Mouse (Mus musculus) liver, adult 2 months (tissue): ENCODE measurements around the gene Psmb9. TPM values are rescaled to one million over a fixed set of nuclear protein-coding genes. Genes with fewer than 3 reads are reported as not detected.

Source experiments
- DNase-seq: peaks from one replicate; pipeline ENCODE4 v3.0.0-alpha.2; 2011; ENCODE audit warnings: low read depth, low spot score; ENCODE audit errors: extremely low read depth
- H3K27ac ChIP-seq: fragments of 200-500 bp; replicated peaks from 2 replicates; pipeline ENCODE4 v1.5.1; 2012; ENCODE audit warnings: low read depth, mild to moderate bottlenecking, control low read depth, inconsistent platforms, low read length; ENCODE audit not compliant: insufficient read depth
- H3K27me3 ChIP-seq: fragments of 200-500 bp; 2 replicates; pipeline ENCODE4 v1.6.1; 2012; ENCODE audit warnings: mild to moderate bottlenecking, moderate library complexity, low read length, inconsistent platforms; ENCODE audit not compliant: control insufficient read depth, insufficient read depth
- H3K36me3 ChIP-seq: fragments of 200-500 bp; 2 replicates; pipeline ENCODE4 v1.6.1; 2012; ENCODE audit warnings: low read length, inconsistent platforms; ENCODE audit not compliant: control insufficient read depth, insufficient read depth
- H3K4me1 ChIP-seq: fragments of 200-500 bp; 2 replicates; pipeline ENCODE4 v1.6.1; 2011; ENCODE audit warnings: low read length; ENCODE audit not compliant: control insufficient read depth, insufficient read depth
- H3K4me3 ChIP-seq: fragments of 200-500 bp; 2 replicates; pipeline ENCODE4 v1.5.1; 2011; ENCODE audit warnings: low read depth, mild to moderate bottlenecking, control low read depth, low read length, moderate library complexity; ENCODE audit not compliant: insufficient read depth
- H3K79me2 ChIP-seq: fragments of 200-500 bp; 2 replicates; pipeline ENCODE4 v1.6.1; 2012; ENCODE audit warnings: inconsistent platforms, mild to moderate bottlenecking, low read length, moderate library complexity; ENCODE audit not compliant: control insufficient read depth, insufficient read depth
- H3K9ac ChIP-seq: fragments of 200-500 bp; 2 replicates; pipeline ENCODE4 v1.6.1; 2012; ENCODE audit warnings: low read depth, mild to moderate bottlenecking, control low read depth, inconsistent platforms, low read length
- CTCF ChIP-seq: fragments of 200-500 bp; IDR thresholded peaks from 2 replicates; pipeline ENCODE4 v1.5.1; 2011; ENCODE audit warnings: low read depth, low read length, control low read depth
- POLR2A ChIP-seq: fragments of 200-500 bp; IDR thresholded peaks from 2 replicates; pipeline ENCODE4 v1.6.1; 2011; ENCODE audit warnings: low read length, control low read depth; ENCODE audit not compliant: insufficient read depth; ENCODE audit errors: extremely low read depth
- WGBS: fragments of 180-500 bp; shearing (Covaris S2); methylation state at CpG from one replicate; pipeline ENCODE4 v1.1.7; 2018; 5-methylcytosine and 5-hydroxymethylcytosine counted together
- polyA plus RNA-seq: library from polyadenylated mRNA; depleted of rRNA; stranded (reverse); fragments of >200 nt; gene quantifications from 2 replicates; pipeline ENCODE4 v1.2.3, GENCODE M21; 2012
- total RNA-seq: library from RNA; depleted of rRNA; stranded (reverse); fragments of >200 nt; gene quantifications from 2 replicates; pipeline ENCODE4 v1.2.3, GENCODE M21; 2014

The Psmb9 gene
- total and polyA plus RNA-seq, 2 experiments, result 38.0 to 38.1 TPM

DNA sequence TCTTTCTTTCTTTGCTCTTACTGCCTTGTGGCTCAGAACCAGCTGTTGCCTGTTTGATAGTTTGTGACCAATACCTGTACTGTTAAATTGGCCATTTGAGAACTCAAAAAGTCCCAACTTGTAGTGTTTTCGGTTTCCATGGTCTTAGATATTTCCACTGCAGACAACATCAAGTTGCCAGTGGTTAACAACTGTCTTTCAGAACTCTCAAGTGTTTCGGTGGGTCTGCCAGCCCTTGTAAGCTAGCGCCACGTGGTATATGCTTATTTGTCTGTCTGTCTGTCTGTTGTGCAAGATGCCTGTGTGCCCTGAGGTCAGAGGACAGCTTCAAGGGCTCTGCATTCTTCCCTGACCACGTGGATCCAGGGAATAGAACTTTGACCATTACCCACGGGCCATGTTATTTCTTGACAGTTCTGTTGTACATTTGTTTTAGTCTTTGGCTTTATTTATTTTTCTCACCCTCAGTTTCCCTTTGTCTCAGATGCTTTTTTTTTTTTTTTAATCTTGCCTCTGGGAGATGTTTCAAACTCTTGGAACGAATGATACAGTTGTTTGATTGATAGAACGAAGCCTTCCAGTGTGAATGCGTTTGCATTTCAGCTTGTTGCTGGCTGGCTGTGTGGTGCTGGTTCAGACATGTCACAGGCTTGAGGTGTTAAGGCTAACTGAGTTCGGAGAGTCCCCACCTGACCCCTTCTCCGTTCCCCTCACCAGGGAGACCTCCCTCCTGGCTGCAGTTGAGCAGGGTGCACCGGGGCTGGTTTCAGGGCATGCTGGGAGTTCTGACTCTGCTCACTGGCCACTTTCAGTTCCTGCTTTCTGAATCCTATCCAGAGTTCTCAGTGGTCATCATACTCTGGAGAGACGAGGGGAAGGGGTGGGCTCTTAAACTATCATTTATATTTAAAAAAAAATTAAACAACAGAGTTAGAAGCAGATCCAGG lies 7.4 kb downstream of the Psmb9 start:
- 49% methylated on average over 13 of the region's 13 CpGs for WGBS
- peak; percentile 93 for DNase-seq
- TF ChIP-seq POLR2A (no peak), CTCF (no peak)
- Histone ChIP-seq H3K4me3 (no peak overlapping the region), H3K4me1 (peaks cover 8% of the 10 kb centered on the region; the same call in 1 of the 2 replicates), H3K27me3 (no peaks in the 10 kb centered on the region), H3K36me3 (0 out of 2 replicates have a peak, but pooled peaks cover 2% of the 10 kb centered on the region), H3K9ac (no peak overlapping the region), H3K79me2 (no peaks in the 10 kb centered on the region), H3K27ac (peak overlapping the region; percentile 14)

DNA sequence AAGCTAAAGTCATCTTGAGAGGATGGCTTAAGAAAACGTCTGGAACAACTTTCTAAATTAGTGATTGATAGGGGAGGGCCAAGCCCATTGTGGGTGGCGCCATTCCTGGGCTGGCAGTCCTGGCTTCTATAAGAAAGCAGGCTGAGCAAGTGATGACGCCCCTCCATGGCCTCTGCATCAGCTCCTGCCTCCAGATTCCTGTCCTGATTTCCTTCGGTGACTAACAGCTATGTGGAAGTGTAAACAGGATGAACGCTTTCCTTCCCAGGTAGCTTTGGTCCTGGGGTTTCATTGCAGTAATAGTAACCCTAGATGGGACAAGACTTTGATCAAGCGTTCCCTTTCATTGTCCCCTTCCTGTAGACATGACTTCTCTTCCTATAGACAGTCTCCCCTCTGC lies 8.5 kb downstream of the Psmb9 start:
- no peak for DNase-seq
- Histone ChIP-seq H3K4me3 (no peak overlapping the region), H3K27ac (no peak overlapping the region), H3K79me2 (no peaks in the 10 kb centered on the region), H3K36me3 (0 out of 2 replicates have a peak, but pooled peaks cover 2% of the 10 kb centered on the region), H3K9ac (no peak overlapping the region), H3K4me1 (peaks cover 8% of the 10 kb centered on the region; the same call in 1 of the 2 replicates), H3K27me3 (no peaks in the 10 kb centered on the region)
- TF ChIP-seq CTCF (no peak), POLR2A (no peak)
- 84% methylated on average over 6 of the region's 6 CpGs for WGBS

DNA sequence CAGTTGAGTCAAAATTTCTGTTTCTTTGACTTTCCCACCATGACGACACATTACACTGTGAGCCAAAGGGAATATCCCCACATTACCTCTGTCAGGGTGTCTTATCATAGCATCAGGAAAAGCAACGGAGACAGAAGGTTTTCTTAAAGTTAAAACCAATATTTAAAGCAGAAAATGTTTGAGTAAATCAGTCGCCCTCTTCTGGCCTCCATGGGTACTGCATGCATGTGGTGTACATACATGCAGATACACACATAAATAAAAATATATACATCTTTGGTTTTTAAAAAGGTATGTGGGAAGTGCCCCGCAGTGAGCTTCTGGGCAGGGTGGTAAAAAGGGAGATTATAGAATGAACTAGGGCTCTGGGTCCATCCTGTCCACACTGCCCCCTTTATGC lies 10.4 kb downstream of the Psmb9 start:
- no peak overlapping the region for H3K27ac ChIP-seq
- peaks cover 8% of the 10 kb centered on the region; the same call in 1 of the 2 replicates for H3K4me1 ChIP-seq
- H3K79me2 ChIP-seq, result no peaks in the 10 kb centered on the region
- TF ChIP-seq CTCF (no peak), POLR2A (no peak)
- WGBS, result 77% methylated on average over 4 of the region's 4 CpGs
- H3K36me3 ChIP-seq, result no peaks in the 10 kb centered on the region
- H3K9ac ChIP-seq, result no peak overlapping the region
- no peak overlapping the region for H3K4me3 ChIP-seq
- DNase-seq, result no peak
- H3K27me3 ChIP-seq, result no peaks in the 10 kb centered on the region

DNA sequence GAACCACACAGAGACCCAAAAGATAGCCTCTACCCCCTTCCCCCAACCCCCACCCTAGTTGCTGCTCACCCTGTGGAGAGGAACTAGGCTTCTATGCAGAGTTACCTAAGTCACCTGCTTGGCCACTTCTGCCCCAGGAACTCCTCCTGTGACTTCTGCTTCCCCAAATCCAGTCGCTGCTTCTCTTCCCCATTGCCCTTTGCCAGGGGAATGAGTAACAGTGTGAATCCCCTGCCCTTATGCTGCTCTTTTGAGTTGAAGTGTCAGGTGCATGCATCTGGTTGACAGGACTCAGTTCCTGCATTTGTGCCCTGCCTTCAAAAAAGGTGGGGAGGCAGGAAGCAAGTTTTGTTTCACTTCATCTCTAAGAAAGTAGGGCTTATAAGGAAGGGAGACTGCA lies 13.5 kb downstream of the Psmb9 start:
- H3K4me1 ChIP-seq, result no peaks in the 10 kb centered on the region
- H3K36me3 ChIP-seq, result no peaks in the 10 kb centered on the region
- no peak overlapping the region for H3K9ac ChIP-seq
- no peak overlapping the region for H3K4me3 ChIP-seq
- DNase-seq, result no peak
- H3K79me2 ChIP-seq, result no peaks in the 10 kb centered on the region
- no peak for TF ChIP-seq CTCF
- no peak for TF ChIP-seq POLR2A
- no peak overlapping the region for H3K27ac ChIP-seq
- H3K27me3 ChIP-seq, result no peaks in the 10 kb centered on the region
- WGBS, result 50% methylated on average over 1 of the region's 1 CpGs

DNA sequence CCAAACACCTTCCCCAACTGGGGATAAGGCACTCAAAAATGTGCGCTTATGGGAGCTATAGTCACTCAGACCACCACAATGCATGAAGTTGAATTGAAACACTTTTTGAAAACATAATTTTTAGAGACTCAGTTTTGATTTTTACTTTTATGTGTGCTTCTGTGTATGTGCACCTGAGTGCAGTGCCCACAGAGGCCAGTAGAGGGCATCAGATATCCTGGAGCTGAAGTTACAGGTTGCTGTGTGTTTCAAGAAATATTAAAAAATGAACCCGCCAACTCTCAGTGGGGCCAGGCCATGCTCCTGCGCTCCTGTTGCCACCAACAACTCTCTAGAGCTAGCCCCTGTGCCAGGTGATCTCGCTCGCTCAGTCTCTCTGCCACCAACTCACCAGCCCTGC lies 15.0 kb downstream of the Psmb9 start:
- WGBS, result 97% methylated on average over 5 of the region's 5 CpGs
- DNase-seq, result no peak
- no peak overlapping the region for H3K9ac ChIP-seq

DNA sequence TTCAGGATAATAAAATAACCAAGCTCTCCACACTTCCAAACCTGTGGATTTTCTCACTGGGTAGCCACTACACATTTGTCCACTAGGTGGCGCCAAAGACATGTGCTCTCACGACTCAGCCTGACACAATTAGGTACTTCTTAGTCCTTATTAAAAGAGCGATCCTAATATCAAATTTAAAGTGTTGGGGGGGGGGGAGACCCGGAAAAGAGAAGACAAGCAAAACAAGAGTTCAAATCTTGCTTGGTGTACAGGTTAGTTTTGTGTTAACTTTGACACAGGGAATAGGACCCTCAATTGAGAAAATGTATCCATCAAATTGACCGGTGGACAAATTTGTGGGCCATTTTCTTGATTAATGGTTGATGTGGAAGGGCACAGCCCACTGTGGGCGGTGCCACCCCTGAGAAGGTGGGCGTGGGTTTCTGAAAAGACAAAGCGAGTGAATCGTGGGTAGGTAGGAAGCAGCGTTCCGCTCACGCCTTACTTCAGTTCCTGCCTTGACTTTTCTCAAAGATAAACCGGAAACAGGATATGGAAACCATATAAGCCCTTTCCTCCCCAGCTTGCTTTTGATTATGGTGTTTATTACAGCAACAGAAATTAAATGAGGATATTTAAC lies 16.6 kb downstream of the Psmb9 start:
- H3K4me1 ChIP-seq, result no peaks in the 10 kb centered on the region
- no peaks in the 10 kb centered on the region for H3K27me3 ChIP-seq
- H3K27ac ChIP-seq, result no peak overlapping the region
- 38% methylated on average over 13 of the region's 13 CpGs for WGBS
- TF ChIP-seq CTCF (peak; percentile 72; the same call in 1 of the 2 replicates), POLR2A (no peak)
- no peaks in the 10 kb centered on the region for H3K36me3 ChIP-seq
- DNase-seq, result peak; percentile 61
- H3K4me3 ChIP-seq, result no peak overlapping the region
- no peak overlapping the region for H3K9ac ChIP-seq
- no peaks in the 10 kb centered on the region for H3K79me2 ChIP-seq

More for the DNA sequence above, 15.0 kb downstream of the Psmb9 start:
- Histone ChIP-seq H3K4me3 (no peak overlapping the region), H3K27me3 (no peaks in the 10 kb centered on the region), H3K4me1 (no peaks in the 10 kb centered on the region), H3K36me3 (no peaks in the 10 kb centered on the region), H3K27ac (no peak overlapping the region), H3K79me2 (no peaks in the 10 kb centered on the region)
- TF ChIP-seq CTCF, result no peak
- TF ChIP-seq POLR2A, result no peak
